Mouse (Mus musculus): Measurements from ENCODE around the gene B3gnt9.

Gene B3gnt9

GRCm38 (mm10) chr8:105281821-105282220 lies 26.9 kb upstream of the B3gnt9 start:
- no peak for DNase-seq

- DNase-seq, result no peak
Measured at GRCm38 (mm10) chr8:105280567-105280966, 25.6 kb upstream of the B3gnt9 start.

- DNase-seq, result peak; percentile 42
Measured at GRCm38 (mm10) chr8:105278911-105279334, 24.0 kb upstream of the B3gnt9 start.

- peak; percentile 66 for DNase-seq
Measured at GRCm38 (mm10) chr8:105276292-105277120, 21.6 kb upstream of the B3gnt9 start.

- DNase-seq, result no peak
Measured at GRCm38 (mm10) chr8:105275840-105276239, 20.9 kb upstream of the B3gnt9 start, which contains the start of gene Nol3. Gene Nol3, plus strand, starts transcription at chr8:105276140.

GRCm38 (mm10) chr8:105275387-105275786 lies 20.4 kb upstream of the B3gnt9 start:
- DNase-seq, result no peak

- no peak for DNase-seq
Measured at GRCm38 (mm10) chr8:105270916-105271186, 15.9 kb upstream of the B3gnt9 start.

- DNase-seq, result no peak
Measured at GRCm38 (mm10) chr8:105270101-105270915, 15.4 kb upstream of the B3gnt9 start.

- no peak for DNase-seq
Measured at GRCm38 (mm10) chr8:105269461-105269947, 14.6 kb upstream of the B3gnt9 start, which contains the start of gene Hsf4. Gene Hsf4, plus strand, starts transcription at chr8:105269801.

- DNase-seq, result no peak
Measured at GRCm38 (mm10) chr8:105269075-105269458, 14.1 kb upstream of the B3gnt9 start.

GRCm38 (mm10) chr8:105268342-105269074 lies 13.6 kb upstream of the B3gnt9 start:
- DNase-seq, result peak; percentile 9

GRCm38 (mm10) chr8:105266775-105267174 lies 11.8 kb upstream of the B3gnt9 start:
- DNase-seq, result peak; percentile 46

GRCm38 (mm10) chr8:105265128-105265527 lies 10.2 kb upstream of the B3gnt9 start:
- peak; percentile 60 for DNase-seq

- peak; percentile 81 for DNase-seq
Measured at GRCm38 (mm10) chr8:105264024-105264982, 9.3 kb upstream of the B3gnt9 start, which contains the start of the genes Tradd and Fbxl8. Gene Tradd, minus strand, starts transcription at chr8:105264609. Gene Fbxl8, plus strand, starts transcription at chr8:105264648.

GRCm38 (mm10) chr8:105263244-105263912 lies 8.4 kb upstream of the B3gnt9 start:
- no peak for DNase-seq

GRCm38 (mm10) chr8:105261326-105261980 lies 6.5 kb upstream of the B3gnt9 start:
- DNase-seq, result no peak

- no peak for DNase-seq
Measured at GRCm38 (mm10) chr8:105260371-105261099, 5.6 kb upstream of the B3gnt9 start.

GRCm38 (mm10) chr8:105259721-105260320 lies 4.9 kb upstream of the B3gnt9 start:
- DNase-seq, result peak; percentile 83
